Mouse (Mus musculus): ENCODE results near the gene Adgre1. TPM values are rescaled to one million over a fixed set of nuclear protein-coding genes. Genes with fewer than 3 reads are reported as not detected.
"Not testable (repeated sequence)": the region's sequence is repeated elsewhere in the genome, so short reads cannot be mapped to it uniquely, and the experiment has no call there.

The Adgre1 gene
- 4.9 and 5.5 TPM in 2 replicates for polyA plus RNA-seq (2016; fragmentation: Nextera tagmentation; extraction: Ambion mirVana)

GRCm38 (mm10) chr17:57358441-57358840, at the start of gene Adgre1:
Gene Adgre1, plus strand, starts transcription at chr17:57358691.
- 10% methylated on average over 1 of the region's 1 CpGs for WGBS
- no peaks in the 10 kb centered on the region; the same call in 1 of the 2 replicates for H3K4me1 ChIP-seq
- no peak within 1 kb of the TSS for H3K27ac ChIP-seq (replicated peaks)
- no peak for ATAC-seq (ENCODE audit: low FRiP score, low read depth)
- H3K4me3 ChIP-seq: no peak within 1 kb of the TSS
- no peaks in the 10 kb centered on the region for H3K36me3 ChIP-seq
- no peak within 1 kb of the TSS for H3K9ac ChIP-seq (replicated peaks)
- H3K9me3 ChIP-seq: no peaks in the 10 kb centered on the region
- H3K27me3 ChIP-seq: no peaks in the 10 kb centered on the region
- no peak within 1 kb of the TSS for H3K4me2 ChIP-seq (replicated peaks)

- WGBS: 41% methylated on average over 13 of the region's 13 CpGs
- Histone ChIP-seq H3K27ac (replicated peaks) (no peak overlapping the region), H3K4me1 (no peaks in the 10 kb centered on the region), H3K9ac (replicated peaks) (no peak overlapping the region), H3K36me3 (no peaks in the 10 kb centered on the region), H3K4me2 (replicated peaks) (no peak overlapping the region), H3K27me3 (no peaks in the 10 kb centered on the region), H3K4me3 (no peak overlapping the region), H3K9me3 (no peaks in the 10 kb centered on the region)
- no peak for ATAC-seq (ENCODE audit: low FRiP score, low read depth)
Observed at GRCm38 (mm10) chr17:57311801-57312200, 46.7 kb upstream of the Adgre1 start.

GRCm38 (mm10) chr17:57327615-57328014, 30.9 kb upstream of the Adgre1 start:
- H3K4me3 ChIP-seq: no peak overlapping the region
- no peaks in the 10 kb centered on the region for H3K9me3 ChIP-seq
- ATAC-seq (ENCODE audit: low FRiP score, low read depth): no peak
- no peaks in the 10 kb centered on the region for H3K27me3 ChIP-seq
- H3K9ac ChIP-seq (replicated peaks): no peak overlapping the region
- H3K4me1 ChIP-seq: no peaks in the 10 kb centered on the region
- 90% methylated on average over 8 of the region's 8 CpGs for WGBS
- H3K27ac ChIP-seq (replicated peaks): no peak overlapping the region
- no peaks in the 10 kb centered on the region for H3K36me3 ChIP-seq
- H3K4me2 ChIP-seq (replicated peaks): no peak overlapping the region

- H3K4me1 ChIP-seq: no peaks in the 10 kb centered on the region
- H3K36me3 ChIP-seq: no peaks in the 10 kb centered on the region
- ATAC-seq (ENCODE audit: low FRiP score, low read depth): no peak
- WGBS: 64% methylated on average over 5 of the region's 6 CpGs
- no peaks in the 10 kb centered on the region for H3K27me3 ChIP-seq
- H3K9me3 ChIP-seq: no peaks in the 10 kb centered on the region
- no peak overlapping the region for H3K9ac ChIP-seq (replicated peaks)
- no peak overlapping the region for H3K4me3 ChIP-seq
- H3K27ac ChIP-seq (replicated peaks): no peak overlapping the region
- no peak overlapping the region for H3K4me2 ChIP-seq (replicated peaks)
Observed at GRCm38 (mm10) chr17:57328944-57329343, 29.5 kb upstream of the Adgre1 start.

- no peaks in the 10 kb centered on the region for H3K27me3 ChIP-seq
- no peak overlapping the region for H3K9ac ChIP-seq (replicated peaks)
- no peak overlapping the region for H3K4me3 ChIP-seq
- WGBS: 88% methylated on average over 8 of the region's 8 CpGs
- H3K4me1 ChIP-seq: no peaks in the 10 kb centered on the region
- ATAC-seq (ENCODE audit: low FRiP score, low read depth): no peak
- no peak overlapping the region for H3K27ac ChIP-seq (replicated peaks)
- H3K36me3 ChIP-seq: no peaks in the 10 kb centered on the region
- H3K9me3 ChIP-seq: no peaks in the 10 kb centered on the region
- H3K4me2 ChIP-seq (replicated peaks): no peak overlapping the region
Observed at GRCm38 (mm10) chr17:57330993-57331392, 27.5 kb upstream of the Adgre1 start.

- H3K4me2 ChIP-seq (replicated peaks): no peak overlapping the region
- ATAC-seq (ENCODE audit: low FRiP score, low read depth): no peak
- H3K9ac ChIP-seq (replicated peaks): no peak overlapping the region
- H3K36me3 ChIP-seq: no peaks in the 10 kb centered on the region
- no peaks in the 10 kb centered on the region for H3K4me1 ChIP-seq
- no peaks in the 10 kb centered on the region for H3K9me3 ChIP-seq
- WGBS: 89% methylated on average over 4 of the region's 4 CpGs
- H3K27me3 ChIP-seq: no peaks in the 10 kb centered on the region
- H3K27ac ChIP-seq (replicated peaks): no peak overlapping the region
- no peak overlapping the region for H3K4me3 ChIP-seq
Observed at GRCm38 (mm10) chr17:57332241-57332640, 26.2 kb upstream of the Adgre1 start.

- ATAC-seq (ENCODE audit: low FRiP score, low read depth): no peak; the same call in 1 of the 2 replicates
- H3K9me3 ChIP-seq: no peaks in the 10 kb centered on the region
- no peak overlapping the region for H3K4me2 ChIP-seq (replicated peaks)
- H3K4me1 ChIP-seq: no peaks in the 10 kb centered on the region
- H3K27ac ChIP-seq (replicated peaks): no peak overlapping the region
- H3K27me3 ChIP-seq: no peaks in the 10 kb centered on the region
- no peak overlapping the region for H3K4me3 ChIP-seq
- no peak overlapping the region for H3K9ac ChIP-seq (replicated peaks)
- WGBS: 72% methylated on average over 9 of the region's 9 CpGs
- H3K36me3 ChIP-seq: no peaks in the 10 kb centered on the region
Observed at GRCm38 (mm10) chr17:57334001-57334760, 24.3 kb upstream of the Adgre1 start.

- no peak overlapping the region for H3K4me2 ChIP-seq (replicated peaks)
- no peak overlapping the region for H3K27ac ChIP-seq (replicated peaks)
- H3K4me3 ChIP-seq: no peak overlapping the region
- H3K9me3 ChIP-seq: no peaks in the 10 kb centered on the region
- H3K9ac ChIP-seq (replicated peaks): no peak overlapping the region
- no peaks in the 10 kb centered on the region for H3K27me3 ChIP-seq
- ATAC-seq (ENCODE audit: low FRiP score, low read depth): peak; percentile 48; the same call in 1 of the 2 replicates
- no peaks in the 10 kb centered on the region for H3K36me3 ChIP-seq
- H3K4me1 ChIP-seq: no peaks in the 10 kb centered on the region
- 7% methylated on average over 16 of the region's 16 CpGs for WGBS
Observed at GRCm38 (mm10) chr17:57334761-57335150, 23.7 kb upstream of the Adgre1 start.

GRCm38 (mm10) chr17:57335194-57335593, 23.3 kb upstream of the Adgre1 start:
- not testable (repeated sequence) for H3K9ac ChIP-seq (replicated peaks); H3K36me3 ChIP-seq; H3K9me3 ChIP-seq; H3K27ac ChIP-seq (replicated peaks); H3K4me3 ChIP-seq; H3K4me1 ChIP-seq; H3K4me2 ChIP-seq (replicated peaks); ATAC-seq (ENCODE audit: low FRiP score, low read depth); H3K27me3 ChIP-seq
- WGBS: 71% methylated on average over 9 of the region's 9 CpGs

GRCm38 (mm10) chr17:57335673-57336303, 22.7 kb upstream of the Adgre1 start:
- H3K27me3 ChIP-seq: no peaks in the 10 kb centered on the region
- H3K4me2 ChIP-seq (replicated peaks): no peak overlapping the region
- H3K4me1 ChIP-seq: no peaks in the 10 kb centered on the region
- H3K27ac ChIP-seq (replicated peaks): no peak overlapping the region
- no peak overlapping the region for H3K9ac ChIP-seq (replicated peaks)
- no peak overlapping the region for H3K4me3 ChIP-seq
- WGBS: 10% methylated on average over 11 of the region's 11 CpGs
- no peaks in the 10 kb centered on the region for H3K9me3 ChIP-seq
- H3K36me3 ChIP-seq: no peaks in the 10 kb centered on the region
- ATAC-seq (ENCODE audit: low FRiP score, low read depth): peak; percentile 86

- H3K9ac ChIP-seq (replicated peaks): no peak overlapping the region
- H3K27ac ChIP-seq (replicated peaks): no peak overlapping the region
- H3K4me2 ChIP-seq (replicated peaks): no peak overlapping the region
- no peaks in the 10 kb centered on the region for H3K9me3 ChIP-seq
- 82% methylated on average over 10 of the region's 10 CpGs for WGBS
- H3K27me3 ChIP-seq: no peaks in the 10 kb centered on the region
- no peaks in the 10 kb centered on the region for H3K4me1 ChIP-seq
- ATAC-seq (ENCODE audit: low FRiP score, low read depth): no peak
- no peaks in the 10 kb centered on the region for H3K36me3 ChIP-seq
- no peak overlapping the region for H3K4me3 ChIP-seq
Observed at GRCm38 (mm10) chr17:57337996-57338395, 20.5 kb upstream of the Adgre1 start.

GRCm38 (mm10) chr17:57339298-57339697, 19.2 kb upstream of the Adgre1 start:
- 80% methylated on average over 9 of the region's 9 CpGs for WGBS
- Histone ChIP-seq H3K4me3 (no peak overlapping the region), H3K27ac (replicated peaks) (no peak overlapping the region), H3K36me3 (no peaks in the 10 kb centered on the region), H3K9me3 (no peaks in the 10 kb centered on the region), H3K4me1 (no peaks in the 10 kb centered on the region), H3K4me2 (replicated peaks) (no peak overlapping the region), H3K27me3 (no peaks in the 10 kb centered on the region), H3K9ac (replicated peaks) (no peak overlapping the region)
- no peak for ATAC-seq (ENCODE audit: low FRiP score, low read depth)
